Mouse (Mus musculus) ES-Bruce4 (cell line): ENCODE measurements around the gene Camk2d. TPM values are rescaled to one million over a fixed set of nuclear protein-coding genes. Genes with fewer than 3 reads are reported as not detected.

Experiments used
- H3K27ac ChIP-seq: 2 replicates; pipeline ENCODE4 v1.5.1; 2012; ENCODE audit warnings: low read length, inconsistent platforms; ENCODE audit not compliant: insufficient read depth
- H3K27me3 ChIP-seq: 2 replicates; pipeline ENCODE4 v1.6.1; 2012; ENCODE audit warnings: mild to moderate bottlenecking, low read length, inconsistent platforms; ENCODE audit not compliant: control insufficient read depth, poor library complexity, insufficient read depth, severe bottlenecking
- H3K36me3 ChIP-seq: 2 replicates; pipeline ENCODE4 v1.6.1; 2012; ENCODE audit warnings: inconsistent platforms, mild to moderate bottlenecking, low read length, moderate library complexity; ENCODE audit not compliant: control insufficient read depth, poor library complexity, insufficient read depth, severe bottlenecking
- H3K4me1 ChIP-seq: one replicate; pipeline ENCODE4 v1.8.1; 2011; ENCODE audit warnings: low read length; ENCODE audit not compliant: control insufficient read depth, insufficient read depth
- H3K4me3 ChIP-seq: 2 replicates; pipeline ENCODE4 v1.5.1; 2011; ENCODE audit warnings: low read depth, mild to moderate bottlenecking, low read length
- H3K9ac ChIP-seq: 2 replicates; pipeline ENCODE4 v1.6.1; 2012; ENCODE audit warnings: low read depth, mild to moderate bottlenecking, inconsistent platforms; ENCODE audit not compliant: poor library complexity, severe bottlenecking
- H3K9me3 ChIP-seq: replicated peaks from 2 replicates; pipeline ENCODE4 v1.6.1; 2012; ENCODE audit warnings: mild to moderate bottlenecking, low read length, inconsistent platforms; ENCODE audit not compliant: control insufficient read depth, poor library complexity, insufficient read depth, severe bottlenecking
- CTCF ChIP-seq: IDR thresholded peaks from one replicate; pipeline ENCODE4 v1.8.1; 2011; ENCODE audit warnings: low read depth, low read length
- EP300 ChIP-seq: IDR thresholded peaks from 2 replicates; pipeline ENCODE4 v1.6.1; 2011; ENCODE audit warnings: low read depth, low read length; ENCODE audit not compliant: insufficient read depth
- POLR2A ChIP-seq: IDR thresholded peaks from one replicate; pipeline ENCODE4 v1.8.1; 2011; ENCODE audit warnings: low read length; ENCODE audit not compliant: insufficient read depth
- polyA plus RNA-seq: library from polyadenylated mRNA; stranded (reverse); fragments of >200 nt; gene quantifications from 2 replicates; pipeline ENCODE4 v1.2.4, GENCODE M21; 2011; ENCODE audit warnings: low read depth; ENCODE audit not compliant: missing spikeins, insufficient read depth, insufficient read length

Gene Camk2d
- polyA plus RNA-seq, 1 experiment, result 32.9 TPM

DNA sequence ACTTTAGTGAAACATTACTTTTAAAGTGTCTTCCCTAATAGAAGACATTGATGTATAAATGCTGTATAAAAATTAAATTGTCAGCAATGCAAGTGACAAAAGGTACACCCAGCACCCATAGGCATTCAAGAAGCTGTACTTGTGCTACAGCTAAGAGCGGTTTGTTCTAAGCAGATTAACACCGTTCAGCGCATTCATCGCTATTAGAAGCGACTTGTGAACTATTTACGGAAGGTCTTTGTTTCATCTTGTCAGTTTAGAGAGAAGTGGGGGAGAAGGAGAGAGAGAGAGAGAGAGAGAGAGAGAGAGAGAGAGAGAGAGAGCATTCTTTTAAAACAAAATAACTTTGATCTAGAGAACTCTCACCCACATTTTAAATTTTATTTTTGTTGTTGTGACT, 38.1 kb downstream of the Camk2d start:
- H3K36me3 ChIP-seq, result no peaks in the 10 kb centered on the region
- H3K4me1 ChIP-seq, result no peaks in the 10 kb centered on the region
- H3K27ac ChIP-seq, result no peak overlapping the region
- H3K9me3 ChIP-seq, result no peaks in the 10 kb centered on the region
- H3K4me3 ChIP-seq, result no peak overlapping the region
- H3K27me3 ChIP-seq, result no peaks in the 10 kb centered on the region
- TF ChIP-seq CTCF (no peak), EP300 (no peak), POLR2A (no peak)
- no peak overlapping the region for H3K9ac ChIP-seq

DNA sequence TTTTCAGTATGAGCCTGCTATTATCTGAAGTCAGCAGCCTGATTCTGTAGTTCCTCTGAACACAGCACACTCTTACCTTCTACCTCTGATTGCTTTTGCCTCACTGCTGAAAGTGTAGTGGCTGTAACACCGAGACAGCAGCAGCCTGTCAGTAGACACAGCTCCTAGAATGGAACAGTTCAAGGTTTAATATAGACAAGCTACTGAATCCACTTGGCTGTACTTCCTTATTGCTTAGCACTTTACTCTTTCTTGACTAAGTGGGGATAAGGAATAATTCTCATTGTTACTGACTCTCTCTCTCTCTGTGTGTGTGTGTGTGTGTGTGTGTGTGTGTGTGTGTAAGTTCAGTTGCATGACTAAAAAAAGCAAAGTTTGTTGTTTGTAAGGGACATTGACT, 42.2 kb downstream of the Camk2d start:
- no peak overlapping the region for H3K27ac ChIP-seq
- TF ChIP-seq EP300, result no peak
- TF ChIP-seq POLR2A, result no peak
- TF ChIP-seq CTCF, result no peak
- no peak overlapping the region for H3K9ac ChIP-seq
- H3K27me3 ChIP-seq, result no peaks in the 10 kb centered on the region
- H3K36me3 ChIP-seq, result no peaks in the 10 kb centered on the region
- no peaks in the 10 kb centered on the region for H3K4me1 ChIP-seq
- H3K9me3 ChIP-seq, result no peaks in the 10 kb centered on the region
- no peak overlapping the region for H3K4me3 ChIP-seq

GRCm38 (mm10) chr3:126639098-126639513, 43.0 kb downstream of the Camk2d start:
- H3K27me3 ChIP-seq, result no peaks in the 10 kb centered on the region
- H3K4me3 ChIP-seq, result no peak overlapping the region
- TF ChIP-seq EP300 (no peak), POLR2A (no peak), CTCF (no peak)
- H3K9me3 ChIP-seq, result no peaks in the 10 kb centered on the region
- H3K36me3 ChIP-seq, result no peaks in the 10 kb centered on the region
- H3K27ac ChIP-seq, result no peak overlapping the region
- no peaks in the 10 kb centered on the region for H3K4me1 ChIP-seq
- H3K9ac ChIP-seq, result no peak overlapping the region

DNA sequence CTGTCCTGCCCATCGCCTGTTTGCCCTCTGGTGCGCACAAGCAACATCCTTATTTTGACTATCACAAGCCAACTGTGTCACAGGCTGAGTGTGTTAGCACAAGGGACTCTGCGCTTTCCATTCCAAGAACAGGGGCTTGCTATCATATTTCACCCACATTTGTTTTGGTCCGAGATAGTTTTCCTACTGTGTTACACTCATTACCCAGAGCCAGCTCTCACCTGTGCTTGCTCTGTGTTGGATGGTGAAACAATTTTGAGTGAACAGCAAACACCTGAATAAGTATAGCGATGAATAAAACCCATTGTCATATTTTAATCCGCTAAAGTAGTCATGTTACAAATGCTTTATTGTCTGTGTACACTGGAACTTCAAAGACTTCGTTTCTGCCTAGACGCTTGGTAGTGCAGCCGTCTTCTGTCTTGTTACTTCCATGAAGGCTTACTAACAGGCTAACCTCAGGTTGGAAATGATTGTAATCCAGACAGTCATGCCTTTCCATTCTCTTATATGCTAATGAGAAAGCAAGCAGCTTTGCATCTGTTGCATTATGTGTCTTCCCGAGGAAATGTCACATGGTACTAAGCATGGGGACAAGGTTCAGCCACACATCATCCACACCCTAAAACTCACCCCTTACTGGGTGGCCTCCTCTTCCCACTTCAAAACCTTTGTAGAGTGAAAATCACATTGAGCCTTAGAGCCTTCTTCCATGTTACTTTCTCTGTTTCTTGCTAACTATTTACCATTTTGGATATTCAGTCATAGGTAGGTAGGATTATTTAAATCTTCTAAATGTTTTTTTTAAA, 44.5 kb downstream of the Camk2d start:
- Histone ChIP-seq H3K9ac (no peak overlapping the region), H3K9me3 (no peaks in the 10 kb centered on the region), H3K4me1 (no peaks in the 10 kb centered on the region), H3K36me3 (no peaks in the 10 kb centered on the region), H3K27ac (no peak overlapping the region), H3K27me3 (no peaks in the 10 kb centered on the region), H3K4me3 (no peak overlapping the region)
- TF ChIP-seq POLR2A (no peak), CTCF (no peak), EP300 (no peak)

- Histone ChIP-seq H3K4me3 (no peak overlapping the region), H3K27me3 (no peaks in the 10 kb centered on the region), H3K4me1 (no peaks in the 10 kb centered on the region), H3K9me3 (no peaks in the 10 kb centered on the region), H3K27ac (no peak overlapping the region), H3K36me3 (no peaks in the 10 kb centered on the region), H3K9ac (no peak overlapping the region)
- TF ChIP-seq EP300 (no peak), POLR2A (no peak), CTCF (no peak)
Measured at GRCm38 (mm10) chr3:126641451-126641850, 45.3 kb downstream of the Camk2d start.
